Mouse (Mus musculus) thymus, adult 2 months (tissue): Measurements from ENCODE around the gene Pyroxd2.

ENCODE experiments used
- CTCF ChIP-seq: fragments of 200-500 bp; IDR thresholded peaks from 2 replicates; pipeline ENCODE4 v1.5.1; 2012; ENCODE audit warnings: mild to moderate bottlenecking, control low read depth, low read length, moderate library complexity, borderline replicate concordance; ENCODE audit not compliant: control insufficient read depth, poor library complexity, insufficient read depth; ENCODE audit errors: extremely low read depth
- POLR2A ChIP-seq: fragments of 200-500 bp; IDR thresholded peaks from 2 replicates; pipeline ENCODE4 v1.6.1; 2012; ENCODE audit warnings: mild to moderate bottlenecking, low read length, control low read depth, moderate library complexity; ENCODE audit not compliant: control insufficient read depth, poor library complexity, insufficient read depth; ENCODE audit errors: extremely low read depth

DNA sequence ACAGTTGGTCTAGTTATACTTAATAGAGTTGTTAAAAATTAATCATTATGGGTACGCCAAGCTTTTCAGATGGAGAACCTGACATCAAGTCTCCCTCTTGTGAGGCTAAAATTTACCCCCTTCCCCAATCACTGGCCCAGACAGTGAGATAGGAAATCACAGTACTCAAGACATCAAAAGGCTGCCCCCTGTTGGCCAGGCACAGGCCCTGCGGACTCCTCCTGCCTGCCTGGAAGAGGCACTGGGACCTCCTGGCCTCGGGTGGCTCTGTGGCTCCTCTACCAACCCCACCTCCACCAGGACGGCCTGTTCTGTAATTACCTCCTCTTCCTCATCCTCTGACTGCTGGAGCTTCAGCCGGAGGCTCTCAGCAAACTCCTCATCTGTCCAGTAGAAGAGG is 25.2 kb upstream of the Pyroxd2 start:
- TF ChIP-seq CTCF (peak; percentile 68; the same call in 1 of the 2 replicates), POLR2A (no peak)
